Mouse (Mus musculus) olfactory bulb, adult 2 months (tissue): Measurements from ENCODE around the gene Rcvrn. TPM values are rescaled to one million over a fixed set of nuclear protein-coding genes. Genes with fewer than 3 reads are reported as not detected.

Experiments used
- H3K27ac ChIP-seq: fragments of 200-500 bp; 2 replicates; pipeline ENCODE4 v1.5.1; 2012; ENCODE audit warnings: low read depth, low read length; ENCODE audit not compliant: insufficient read depth
- H3K4me1 ChIP-seq: fragments of 200-500 bp; 2 replicates; pipeline ENCODE4 v1.6.1; 2012; ENCODE audit warnings: low read length; ENCODE audit not compliant: control insufficient read depth, insufficient read depth
- H3K4me3 ChIP-seq: fragments of 200-500 bp; 2 replicates; pipeline ENCODE4 v1.5.1; 2012; ENCODE audit warnings: mild to moderate bottlenecking, low read depth, low read length, moderate library complexity; ENCODE audit not compliant: insufficient read depth
- CTCF ChIP-seq: fragments of 200-500 bp; IDR thresholded peaks from 2 replicates; pipeline ENCODE4 v1.5.1; 2012; ENCODE audit warnings: low read depth, mild to moderate bottlenecking, low read length, moderate library complexity; ENCODE audit not compliant: insufficient read depth
- POLR2A ChIP-seq: fragments of 200-500 bp; IDR thresholded peaks from 2 replicates; pipeline ENCODE4 v1.6.1; 2012; ENCODE audit warnings: mild to moderate bottlenecking, low read depth, low read length, moderate library complexity; ENCODE audit not compliant: insufficient read depth
- WGBS: fragments of 180-500 bp; shearing (Covaris S2); methylation state at CpG from one replicate; pipeline ENCODE4 v1.1.7; 2018; 5-methylcytosine and 5-hydroxymethylcytosine counted together
- polyA plus RNA-seq: library from polyadenylated mRNA; stranded (reverse); fragments of >200 nt; gene quantifications from 2 replicates; pipeline ENCODE4 v1.2.4, GENCODE M21; 2012; ENCODE audit warnings: low replicate concordance; ENCODE audit not compliant: missing spikeins, insufficient read depth, insufficient read length

Rcvrn gene
- polyA plus RNA-seq, 1 experiment: not detected

GRCm38 (mm10) chr11:67681871-67682270, 13.3 kb upstream of the Rcvrn start:
- WGBS: 93% methylated on average over 3 of the region's 3 CpGs
- Histone ChIP-seq H3K4me3 (no peak overlapping the region), H3K4me1 (peaks cover 10% of the 10 kb centered on the region; the same call in 1 of the 2 replicates), H3K27ac (no peak overlapping the region)
- TF ChIP-seq POLR2A (no peak), CTCF (no peak)

DNA sequence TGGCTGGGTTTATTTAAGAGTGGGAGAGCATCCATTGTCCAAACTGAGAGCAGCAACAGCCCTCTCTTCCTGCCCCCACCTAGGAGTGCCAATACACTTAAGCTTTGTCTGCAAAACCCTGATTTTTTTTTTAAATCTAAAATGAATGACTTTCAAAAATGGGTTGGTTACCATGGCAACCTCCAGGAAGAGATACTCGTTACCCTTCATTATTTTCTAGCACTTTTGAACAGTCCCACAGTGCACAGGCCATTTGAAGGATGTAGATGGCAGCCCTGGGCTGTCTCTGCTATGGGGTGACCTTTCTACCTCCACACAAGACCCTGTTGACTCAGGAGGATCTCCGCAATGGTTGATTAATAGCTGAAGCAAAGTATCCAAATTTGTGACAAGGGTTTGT, 9.0 kb upstream of the Rcvrn start:
- 57% methylated on average over 2 of the region's 2 CpGs for WGBS

DNA sequence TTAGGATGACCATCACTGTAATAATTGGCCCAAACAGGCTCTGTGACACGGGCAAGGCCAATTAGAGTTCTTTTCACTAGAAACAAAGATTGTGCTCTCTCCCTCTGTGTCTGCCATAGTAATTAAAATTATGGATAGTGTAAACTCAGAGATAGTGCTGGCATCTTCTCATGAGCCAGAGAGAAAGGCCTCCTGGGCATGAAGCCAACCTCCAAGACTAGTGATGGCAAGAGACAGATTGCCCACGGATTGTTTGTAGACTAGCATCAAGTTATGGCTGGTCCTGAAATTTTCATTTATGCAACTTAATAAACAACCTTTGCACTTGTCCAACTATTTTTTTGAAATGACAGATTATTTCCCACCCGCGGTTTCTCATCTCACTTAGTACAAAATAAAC, 17.9 kb downstream of the Rcvrn start:
- TF ChIP-seq POLR2A: no peak
- 71% methylated on average over 4 of the region's 4 CpGs for WGBS
- no peak overlapping the region for H3K4me3 ChIP-seq
- H3K27ac ChIP-seq: no peak overlapping the region
- no peaks in the 10 kb centered on the region for H3K4me1 ChIP-seq

More for the DNA sequence above, 9.0 kb upstream of the Rcvrn start:
- H3K27ac ChIP-seq: no peak overlapping the region
- H3K4me3 ChIP-seq: no peak overlapping the region
- TF ChIP-seq CTCF: no peak
- H3K4me1 ChIP-seq: peaks cover 4% of the 10 kb centered on the region; the same call in 1 of the 2 replicates

DNA sequence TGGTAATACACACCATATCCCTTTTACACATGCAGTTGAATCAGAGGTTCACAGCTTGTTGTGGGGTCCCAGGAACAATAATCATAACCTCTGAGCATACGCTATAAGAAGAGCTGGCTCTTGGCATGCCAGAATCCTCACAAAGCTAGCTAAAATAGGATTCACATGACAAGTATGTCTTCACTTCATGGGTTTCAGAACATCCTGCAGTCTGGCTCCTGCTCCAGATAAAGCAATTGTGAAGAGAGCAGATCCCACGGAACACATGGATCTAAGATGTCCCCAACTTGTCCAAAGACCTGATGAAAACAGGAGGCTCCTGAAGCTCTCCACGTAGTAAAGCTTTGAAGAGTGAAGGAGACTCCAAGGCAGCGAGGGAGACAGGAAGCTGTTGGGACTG, 20.3 kb downstream of the Rcvrn start:
- WGBS: 96% methylated on average over 4 of the region's 4 CpGs
- TF ChIP-seq CTCF (no peak), POLR2A (no peak)
- no peaks in the 10 kb centered on the region for H3K4me1 ChIP-seq
- H3K27ac ChIP-seq: no peak overlapping the region
- no peak overlapping the region for H3K4me3 ChIP-seq

DNA sequence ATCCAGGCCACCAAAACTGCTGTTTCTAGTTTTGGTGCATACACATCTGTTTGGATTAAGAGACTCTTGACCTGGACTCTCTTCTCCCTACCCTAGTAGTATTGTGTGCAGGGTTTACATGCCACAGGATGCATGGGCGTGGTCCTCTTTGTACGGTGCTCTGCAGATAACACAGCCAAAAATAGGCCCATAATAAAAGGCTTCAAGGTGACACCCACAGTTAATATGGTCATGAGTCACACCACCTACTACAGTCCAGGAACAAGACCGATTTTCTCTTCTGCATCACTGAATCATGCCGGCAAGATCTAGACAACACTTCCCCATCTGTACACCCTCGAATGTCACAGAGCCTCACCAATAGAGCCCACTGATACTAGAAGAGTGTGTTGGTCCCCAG, 26.4 kb downstream of the Rcvrn start:
- peak overlapping the region; percentile 78 for H3K27ac ChIP-seq
- TF ChIP-seq CTCF (no peak), POLR2A (no peak)
- WGBS: 39% methylated on average over 5 of the region's 5 CpGs
- H3K4me3 ChIP-seq: no peak overlapping the region
- peaks cover 14% of the 10 kb centered on the region for H3K4me1 ChIP-seq

GRCm38 (mm10) chr11:67722399-67723156, 27.5 kb downstream of the Rcvrn start:
- WGBS: 44% methylated on average over 7 of the region's 7 CpGs
- Histone ChIP-seq H3K4me1 (peaks cover 14% of the 10 kb centered on the region), H3K4me3 (no peak overlapping the region), H3K27ac (peak overlapping the region; percentile 85)
- no peak for TF ChIP-seq CTCF
- TF ChIP-seq POLR2A: no peak

DNA sequence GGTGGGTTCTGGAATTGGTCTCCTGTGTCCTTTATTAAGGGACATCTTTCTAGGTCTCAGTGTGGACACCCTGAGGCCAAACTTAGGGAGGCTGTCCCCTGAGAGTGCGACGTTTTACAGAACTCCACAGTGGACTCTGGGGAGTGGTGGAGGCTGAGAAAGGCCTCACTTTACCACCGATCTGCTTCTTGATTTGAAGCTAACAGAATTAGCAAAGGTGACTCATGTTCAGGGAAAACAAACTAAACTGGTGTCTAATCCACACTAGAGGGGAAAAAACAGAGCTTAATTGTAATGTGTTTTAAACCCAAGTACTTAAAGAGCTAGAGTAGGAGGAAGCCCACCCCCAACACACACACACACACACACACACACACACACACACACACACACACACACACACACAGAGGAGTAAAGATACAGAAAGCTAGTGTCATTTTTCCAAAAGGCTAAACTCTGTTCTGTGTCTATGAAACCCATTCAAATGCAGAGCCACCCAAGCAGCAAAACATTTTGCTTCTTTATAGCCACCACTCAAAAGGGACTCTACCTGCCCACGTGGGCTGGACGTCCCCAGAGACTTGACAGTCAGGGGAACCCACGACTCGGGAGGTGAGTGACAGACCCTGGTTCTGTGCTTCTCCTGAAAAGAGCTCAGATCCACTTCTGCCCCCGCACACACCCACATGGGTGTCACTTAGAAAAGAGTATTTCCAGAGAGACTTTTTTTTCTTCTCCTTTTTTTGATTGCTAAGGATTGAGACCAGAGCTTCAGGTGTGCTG, 28.3 kb downstream of the Rcvrn start:
- no peak overlapping the region for H3K4me3 ChIP-seq
- WGBS: 44% methylated on average over 8 of the region's 8 CpGs
- peaks cover 14% of the 10 kb centered on the region for H3K4me1 ChIP-seq
- TF ChIP-seq CTCF (no peak), POLR2A (no peak)
- H3K27ac ChIP-seq: peak overlapping the region; percentile 91

- H3K4me1 ChIP-seq: peaks cover 11% of the 10 kb centered on the region
- no peak overlapping the region for H3K27ac ChIP-seq
- 81% methylated on average over 6 of the region's 6 CpGs for WGBS
- no peak for TF ChIP-seq CTCF
- TF ChIP-seq POLR2A: no peak
- no peak overlapping the region for H3K4me3 ChIP-seq
Measured at GRCm38 (mm10) chr11:67727095-67727494, 32.0 kb downstream of the Rcvrn start.

DNA sequence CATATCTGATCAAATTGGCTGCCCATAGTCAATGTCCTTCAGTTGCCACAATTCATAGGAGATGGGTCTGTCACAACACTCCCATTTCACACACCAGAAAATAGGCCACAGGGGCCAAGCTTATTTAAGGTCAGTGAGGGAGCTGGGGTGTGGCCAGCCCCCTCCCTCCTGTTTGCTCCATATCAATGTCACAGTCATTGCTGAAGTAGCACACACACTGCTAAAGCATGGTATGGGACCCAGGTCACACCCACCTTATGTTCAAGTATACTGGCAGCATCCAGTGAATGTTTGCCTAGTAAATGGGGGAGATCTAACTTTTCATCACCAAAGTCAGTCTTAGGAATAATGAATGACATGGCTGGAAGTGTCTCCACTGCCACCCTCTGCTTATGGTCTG, 33.6 kb downstream of the Rcvrn start:
- Histone ChIP-seq H3K4me1 (peaks cover 4% of the 10 kb centered on the region), H3K27ac (no peak overlapping the region), H3K4me3 (no peak overlapping the region)
- TF ChIP-seq CTCF: no peak
- TF ChIP-seq POLR2A: no peak
